Mouse (Mus musculus) 416B (cell line): ENCODE measurements around the gene Dusp10.
A peak's percentile ranks its signal among the peaks of the same experiment; 100 is the strongest.

ENCODE experiments used
- DNase-seq: peaks from one replicate; pipeline ENCODE4 v3.0.0; 2011; ENCODE audit warnings: low read depth

The Dusp10 gene

DNA sequence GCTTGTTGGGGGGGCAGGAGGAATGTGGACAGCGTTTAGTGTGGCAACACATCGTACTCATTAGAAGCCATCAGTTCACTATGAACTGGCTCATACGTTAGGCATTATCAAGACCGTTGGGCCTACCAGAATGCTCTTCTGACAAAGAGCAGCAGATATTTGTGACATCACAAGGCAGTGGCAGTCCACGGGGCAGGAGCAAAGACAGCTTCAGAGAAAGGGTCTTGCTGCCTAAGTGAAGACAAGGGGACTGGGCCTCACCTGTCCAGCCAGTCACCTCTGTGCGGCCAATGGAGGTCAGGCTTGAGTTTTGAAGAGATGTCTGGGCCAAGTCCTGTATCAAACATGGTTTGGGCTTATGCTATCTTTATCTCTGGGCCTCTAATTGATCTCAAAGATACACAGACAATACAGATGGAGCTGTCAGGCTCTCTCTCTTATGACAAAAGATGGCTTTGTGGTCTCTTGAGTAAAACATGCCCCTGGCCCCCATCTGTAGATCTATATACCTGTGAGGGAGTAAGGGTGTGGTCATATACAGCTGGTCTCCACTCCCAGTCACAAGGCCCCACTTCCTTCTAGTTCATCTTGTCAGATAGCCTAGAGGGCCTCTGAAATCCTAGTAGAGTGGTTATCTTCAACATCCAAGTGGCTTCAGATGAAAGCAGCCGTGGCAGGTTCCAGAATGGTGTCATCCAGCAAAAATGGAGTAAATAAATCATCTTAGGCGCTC is 17.1 kb downstream of the Dusp10 start:
- no peak for DNase-seq

DNA sequence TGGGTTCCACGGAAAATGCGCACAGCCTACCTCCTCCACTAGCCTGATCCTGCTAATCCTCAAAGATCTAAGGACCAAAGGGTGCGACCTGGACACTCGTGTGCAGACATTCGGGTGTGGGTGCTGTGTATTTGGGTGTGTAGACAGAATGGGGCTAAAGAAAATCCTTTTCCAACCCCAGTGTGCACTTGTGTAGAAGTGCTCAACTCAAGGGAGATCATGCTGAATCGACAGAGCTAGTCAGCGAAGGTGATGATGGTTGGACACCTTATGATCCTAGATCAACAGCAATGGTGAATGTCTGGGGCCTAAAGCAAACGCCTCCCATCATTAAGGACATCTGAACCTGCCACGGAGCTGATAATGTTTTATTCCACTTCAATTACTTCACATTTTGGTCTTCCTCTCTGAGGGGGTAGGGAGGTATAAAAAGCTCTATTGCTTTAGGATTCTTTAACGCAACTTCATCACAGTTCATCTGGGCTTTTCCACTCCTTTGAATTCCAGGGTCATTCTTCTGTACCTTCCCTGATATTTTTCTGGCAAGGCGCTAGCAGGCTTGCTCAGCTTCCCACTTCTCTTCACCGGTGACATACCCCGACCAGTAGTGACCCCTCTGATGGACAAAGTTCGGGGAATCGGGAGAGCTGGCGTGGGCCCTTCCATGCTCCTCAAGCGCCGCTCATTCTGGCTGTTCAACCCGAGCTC is 19.7 kb downstream of the Dusp10 start:
- DNase-seq: no peak

DNA sequence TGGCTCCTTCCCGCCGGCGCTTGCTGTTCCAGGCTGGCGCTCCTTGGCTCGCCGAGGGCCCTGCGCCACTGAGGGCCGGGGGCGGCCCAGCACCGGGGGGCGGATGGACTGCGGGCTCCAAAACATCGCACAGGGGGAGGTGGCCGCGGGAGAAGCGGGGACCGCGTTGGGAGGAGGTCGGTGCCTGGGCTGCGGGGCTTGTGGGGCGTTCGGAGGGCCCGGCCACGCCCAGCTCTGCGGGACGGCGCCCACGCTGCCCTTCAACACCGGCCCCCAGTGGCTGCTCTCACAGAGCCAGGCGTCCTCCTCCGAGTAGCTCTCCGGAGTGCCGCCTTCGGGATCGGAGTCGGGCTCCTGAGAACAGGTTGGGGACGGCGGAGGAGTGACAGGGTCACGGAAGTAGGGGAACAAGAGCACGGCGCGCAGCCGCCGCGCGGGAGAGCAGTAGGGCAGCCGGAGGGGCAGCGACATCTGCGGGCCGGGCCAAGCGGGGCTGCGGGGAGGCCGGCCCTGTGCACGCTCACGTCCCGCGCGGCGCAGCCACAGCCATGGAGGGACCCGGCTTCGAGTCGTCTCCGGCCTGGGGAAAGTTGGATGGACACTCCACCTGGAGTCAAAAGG is 20.4 kb downstream of the Dusp10 start:
- DNase-seq: no peak

DNA sequence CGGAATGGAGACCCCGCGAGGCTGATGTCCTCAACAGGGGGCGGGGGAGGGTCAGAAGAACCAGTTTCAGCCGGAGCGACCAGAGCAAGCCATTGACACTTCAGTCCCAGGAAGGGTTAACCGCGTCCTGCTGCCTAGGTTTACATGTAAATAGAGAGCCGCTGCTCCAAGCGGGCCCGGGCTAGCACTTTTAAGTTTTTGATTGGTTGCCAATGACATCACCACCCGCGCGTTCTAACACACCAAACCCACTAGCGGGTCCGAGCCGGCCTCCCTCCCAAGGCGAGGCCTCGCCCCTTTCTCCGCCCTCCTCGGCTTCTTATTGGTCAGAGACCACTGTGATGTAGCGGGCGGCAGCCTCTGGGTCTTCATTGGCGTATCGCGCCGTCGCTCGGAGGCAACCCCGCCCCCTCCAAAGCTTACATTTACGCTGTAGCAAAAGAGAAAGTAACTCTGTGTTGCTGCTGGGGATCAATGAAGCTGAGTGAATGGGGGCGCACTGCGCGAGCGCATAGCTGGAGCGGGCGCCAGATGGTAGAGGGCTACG is 21.0 kb downstream of the Dusp10 start, which contains the start of gene 1700056E22Rik:
Gene 1700056E22Rik (minus strand): TSS at position 291 of the 547 bp plus-strand sequence.
- peak; percentile 99 for DNase-seq

DNA sequence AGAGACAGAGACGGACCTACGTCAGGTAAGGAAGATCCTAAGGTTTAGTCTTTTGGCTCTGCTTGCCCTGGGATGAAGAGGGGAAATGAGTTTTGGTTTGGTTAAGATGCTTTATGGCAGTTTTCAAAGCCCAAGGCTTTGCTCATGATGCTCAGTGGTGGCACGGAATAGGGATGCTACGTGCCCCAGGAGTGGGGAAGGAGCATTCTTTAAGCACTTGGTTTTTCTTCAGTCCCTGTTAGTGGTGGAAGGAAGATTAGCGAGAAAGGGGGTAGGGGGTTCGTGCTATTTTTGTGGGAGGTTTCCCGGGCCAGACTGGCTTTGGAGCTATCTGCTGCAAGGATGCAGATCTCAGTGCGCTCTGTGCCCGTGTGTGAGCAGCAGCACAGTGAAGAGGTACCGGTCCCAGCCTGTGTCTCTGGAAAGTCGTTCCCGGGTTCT is 21.7 kb downstream of the Dusp10 start:
- DNase-seq: peak; percentile 49

DNA sequence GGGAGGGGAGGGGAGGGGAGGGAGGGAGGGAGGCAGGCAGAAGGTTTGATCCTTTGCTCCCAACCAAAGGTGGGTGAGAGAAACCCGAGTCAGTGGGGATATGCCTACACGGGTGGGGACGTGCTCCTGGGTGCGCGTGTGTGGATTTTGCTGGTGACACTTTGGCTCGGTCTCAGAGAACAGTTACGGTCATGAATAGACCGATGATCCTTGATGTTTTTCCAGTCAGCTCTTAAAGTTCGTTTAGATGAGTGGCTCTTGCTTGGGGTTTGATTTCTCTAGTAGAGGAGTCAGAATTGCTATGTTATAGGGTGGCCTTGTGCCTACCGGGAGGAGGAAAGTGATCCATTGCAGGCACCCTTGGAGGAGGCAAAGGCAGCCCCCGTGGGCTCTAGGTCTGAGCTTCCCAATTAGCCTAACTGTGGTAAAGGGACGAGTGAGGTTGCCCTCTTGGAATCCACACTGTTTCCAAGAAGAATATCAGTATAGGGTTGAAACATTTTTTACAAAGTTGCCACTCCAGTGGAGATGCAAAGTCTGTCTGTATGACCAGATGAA is 22.3 kb downstream of the Dusp10 start:
- DNase-seq: no peak

DNA sequence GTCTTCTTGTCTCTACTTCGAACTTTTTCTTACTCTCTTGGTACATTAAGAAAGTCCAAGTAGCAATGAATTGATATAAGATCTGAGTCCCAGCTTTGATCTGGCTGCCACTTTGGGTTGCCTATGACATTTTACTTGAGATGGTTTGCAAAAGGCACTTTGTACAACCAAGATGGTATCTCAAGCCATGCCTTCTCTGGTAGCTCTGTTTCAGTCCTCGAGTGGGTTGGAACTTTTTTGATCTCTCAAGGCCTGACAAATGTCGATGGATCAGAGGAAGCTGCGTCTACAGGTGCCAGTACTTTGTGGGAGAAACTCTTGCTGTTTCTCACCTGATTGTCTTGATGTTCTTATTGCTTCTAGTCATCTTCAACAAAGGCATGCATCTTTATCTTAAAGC is 24.7 kb downstream of the Dusp10 start:
- no peak for DNase-seq

DNA sequence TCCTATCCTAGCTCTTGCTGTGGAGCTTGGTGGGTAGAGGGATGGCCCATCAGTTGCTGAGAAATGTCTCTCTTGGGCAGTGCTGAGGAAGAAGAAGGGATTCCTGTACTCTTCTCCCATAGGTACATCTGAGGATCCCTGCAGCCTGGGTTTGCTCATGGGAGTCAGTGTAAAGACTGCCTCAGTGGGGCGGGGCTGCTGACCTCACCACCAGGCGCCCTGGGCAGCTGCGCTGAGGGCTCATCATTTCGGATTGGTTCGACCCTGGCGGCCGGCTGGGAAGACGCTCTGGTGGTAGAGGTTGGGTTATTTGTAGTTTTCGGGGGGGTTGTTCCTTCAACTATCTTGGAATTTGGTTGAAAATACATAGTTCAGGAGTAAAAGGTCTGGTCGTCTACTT is 26.2 kb downstream of the Dusp10 start:
- DNase-seq: no peak

DNA sequence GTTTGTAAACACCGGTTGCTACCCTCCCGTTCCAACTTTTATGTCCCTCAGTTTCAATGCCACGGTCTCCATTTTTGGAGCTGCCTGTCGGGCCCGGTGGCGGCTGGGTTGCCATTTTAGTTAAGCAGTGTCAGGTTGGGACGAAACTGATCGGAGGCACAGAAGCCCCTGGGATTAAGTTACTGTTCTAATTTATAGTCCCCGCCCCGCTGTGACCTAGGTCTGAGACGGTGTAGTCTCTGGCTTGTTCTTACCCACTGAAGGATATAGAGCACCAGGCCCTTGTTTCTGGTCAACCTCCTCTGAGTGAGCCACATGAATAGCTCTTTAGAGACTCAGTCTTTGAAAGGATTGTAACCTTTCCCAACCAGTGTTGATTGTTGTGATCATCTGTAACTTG is 27.1 kb downstream of the Dusp10 start:
- no peak for DNase-seq

DNA sequence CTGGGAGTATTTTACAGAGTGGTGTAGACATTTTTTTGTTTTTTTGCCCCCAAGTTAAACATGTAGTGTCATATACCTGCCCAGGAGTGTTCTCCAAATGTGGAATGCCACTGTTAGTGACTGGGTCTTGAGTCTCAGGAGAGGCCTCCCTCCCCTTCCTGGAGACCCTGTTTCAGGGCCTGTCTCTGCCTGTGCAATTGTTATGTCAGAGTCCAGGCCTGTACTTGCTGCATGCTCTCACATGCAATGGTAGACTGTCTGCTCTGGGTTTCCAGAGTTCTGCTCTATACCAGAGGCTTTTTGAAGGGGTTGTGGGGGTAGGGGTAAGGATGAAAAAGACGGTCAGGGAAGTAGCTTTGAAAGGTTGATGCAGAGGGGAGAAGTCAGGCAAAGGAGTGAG is 27.8 kb downstream of the Dusp10 start:
- DNase-seq: no peak

DNA sequence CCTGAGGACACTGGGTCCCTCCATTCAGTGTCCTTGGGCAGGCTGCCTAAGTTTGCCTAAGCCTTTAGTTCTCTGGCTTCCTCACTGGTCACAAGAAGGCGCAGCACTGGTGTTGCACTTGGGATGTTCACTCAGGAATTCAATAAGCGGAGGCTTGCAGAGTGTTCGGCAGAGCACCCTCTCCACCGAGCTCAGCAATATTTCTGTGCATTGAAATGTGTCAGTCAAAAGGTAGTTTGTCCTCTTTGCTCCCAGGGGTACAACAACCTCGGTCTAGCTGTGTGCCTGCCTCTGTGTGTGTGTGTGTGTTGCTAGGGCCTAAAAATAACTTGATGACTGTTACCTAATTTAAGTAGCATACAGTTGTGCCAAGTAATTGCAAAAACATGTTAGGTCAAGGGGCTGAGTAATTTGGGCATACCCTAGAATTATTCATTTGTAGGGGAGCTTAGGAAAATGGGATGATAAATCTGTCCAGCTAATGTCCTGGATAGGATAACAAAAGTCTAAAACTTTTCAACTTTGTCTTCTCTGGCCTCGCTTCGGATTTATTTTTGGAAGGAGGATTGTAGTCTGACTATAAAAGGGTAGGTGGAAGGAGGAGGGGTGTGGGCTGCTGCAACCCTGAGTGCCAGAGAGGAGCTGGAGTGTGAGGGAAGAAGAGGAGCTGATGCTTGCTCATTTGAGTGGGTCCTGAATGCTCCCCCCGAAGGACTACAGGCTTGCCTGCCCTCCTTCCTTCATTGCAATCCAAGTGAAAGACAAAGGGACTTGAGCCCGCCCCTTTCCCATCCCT is 28.9 kb downstream of the Dusp10 start:
- DNase-seq: no peak

DNA sequence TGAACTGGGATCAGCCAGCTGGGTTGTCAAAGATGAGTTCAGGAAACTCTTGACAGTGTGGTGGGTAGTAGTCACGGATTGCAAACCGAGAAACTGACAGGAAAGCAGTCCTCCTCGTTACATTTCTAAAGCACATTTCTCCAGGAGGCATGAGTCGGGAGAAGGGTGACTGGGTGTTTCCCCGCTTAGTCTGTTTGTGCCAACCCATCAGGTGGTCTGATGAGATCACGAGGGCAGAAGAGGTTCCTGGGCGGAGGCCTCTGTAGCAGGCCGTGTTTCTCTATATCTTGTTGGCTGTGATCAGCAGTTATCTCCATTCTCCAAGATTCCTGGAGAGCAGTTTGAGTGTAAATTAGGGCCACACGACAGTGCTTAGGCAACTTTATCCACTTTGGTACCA is 29.6 kb downstream of the Dusp10 start:
- DNase-seq: no peak

DNA sequence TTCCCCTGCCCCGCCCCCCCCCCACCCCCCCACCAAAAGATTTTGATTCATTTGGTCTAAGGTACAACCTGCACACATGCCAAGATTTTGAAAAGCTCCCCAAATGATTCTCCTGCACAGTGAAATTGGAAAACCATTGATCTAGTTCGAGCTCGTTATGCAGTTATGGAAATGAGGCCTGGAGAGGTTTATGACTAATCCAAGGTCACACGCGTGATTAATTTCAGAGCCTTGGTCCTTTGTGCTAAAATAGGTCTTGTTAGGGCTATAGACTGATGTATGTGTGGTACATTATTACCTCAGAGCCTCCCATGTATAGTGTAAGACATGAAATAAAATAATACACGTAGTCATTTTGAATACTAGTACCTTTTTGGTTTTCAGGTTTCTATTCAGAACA is 30.3 kb downstream of the Dusp10 start:
- DNase-seq: no peak

DNA sequence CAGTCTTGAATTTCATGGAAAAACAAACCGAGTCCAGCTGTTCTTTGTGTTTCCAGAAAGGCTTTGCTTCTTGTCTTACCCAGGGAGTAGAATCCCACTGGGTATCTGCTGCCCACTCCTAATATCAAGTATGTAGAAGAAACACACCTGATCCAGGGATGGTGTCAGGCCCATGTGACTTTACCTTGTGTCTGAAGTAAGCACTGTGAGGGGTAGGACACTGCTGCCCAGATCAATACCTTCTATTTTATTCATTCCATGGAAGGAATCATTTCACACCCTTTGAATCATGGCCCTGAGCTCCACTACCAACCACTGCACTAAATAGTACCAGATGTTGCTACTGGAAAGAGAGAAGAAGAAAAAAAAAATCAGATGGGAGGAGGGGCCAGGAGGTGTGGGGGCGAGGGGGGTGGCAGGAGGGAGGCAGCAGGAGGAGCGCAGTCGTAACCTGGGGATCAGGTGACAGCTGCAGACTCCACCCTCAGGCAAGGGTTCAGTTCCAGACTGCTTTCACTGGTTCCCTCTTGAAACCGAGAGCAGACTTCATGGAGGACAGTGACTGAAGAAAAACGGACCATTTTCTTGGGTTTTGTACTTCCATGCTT is 33.1 kb downstream of the Dusp10 start:
- DNase-seq: no peak

DNA sequence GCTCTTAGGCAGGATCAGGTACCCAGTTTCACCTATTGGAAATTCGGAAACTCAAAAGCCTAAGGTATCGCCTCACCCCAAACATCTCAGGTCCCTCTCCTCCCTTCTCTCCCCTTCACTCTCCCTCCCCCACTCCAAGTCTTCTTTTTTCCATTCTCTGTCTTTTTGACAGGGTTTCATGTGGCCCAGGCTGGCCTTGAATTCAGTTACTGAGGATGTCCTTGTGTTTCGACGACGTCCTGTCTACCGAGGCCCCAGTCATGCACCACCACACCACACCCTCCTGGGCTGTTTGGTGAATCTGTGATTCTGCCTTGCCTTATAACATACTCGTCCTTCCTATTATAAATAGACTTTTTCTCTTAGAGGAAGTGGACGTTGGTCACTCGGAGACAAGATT is 34.7 kb downstream of the Dusp10 start:
- DNase-seq: peak; percentile 37

DNA sequence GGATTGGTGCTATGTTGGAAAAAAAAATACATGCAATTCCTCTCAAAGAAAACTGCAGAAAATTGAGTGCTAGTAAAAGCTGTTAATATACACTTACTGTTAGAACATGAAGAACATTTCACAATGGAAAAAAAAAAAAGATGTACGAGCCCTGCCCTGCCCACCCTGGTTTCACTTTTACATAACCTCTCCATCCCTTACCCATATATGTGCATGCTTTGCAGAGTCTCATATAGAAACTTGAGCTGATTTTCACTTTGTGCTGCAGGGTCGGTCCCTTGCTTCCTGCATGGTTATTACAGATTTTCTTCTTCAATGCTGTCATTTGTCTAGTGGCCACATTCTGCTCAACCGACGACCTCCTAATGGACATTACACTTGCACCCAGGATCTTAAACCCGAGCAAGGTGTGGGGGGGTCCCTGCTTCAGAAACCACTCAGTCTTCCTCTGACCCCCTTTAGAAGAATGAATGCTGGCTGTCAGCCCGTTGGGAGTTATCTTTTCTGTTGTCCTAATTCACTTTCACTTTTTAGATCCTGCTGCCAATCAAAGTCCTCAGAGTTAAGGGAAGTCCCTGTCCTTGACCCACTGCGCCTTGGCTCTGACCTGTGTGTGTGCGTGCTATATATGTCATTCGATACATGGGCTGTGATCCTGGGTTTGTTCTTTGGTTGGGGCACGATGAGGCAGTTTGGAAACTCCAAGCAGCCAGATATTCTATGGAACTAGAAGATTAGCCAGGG is 35.7 kb downstream of the Dusp10 start:
- DNase-seq: peak; percentile 67

DNA sequence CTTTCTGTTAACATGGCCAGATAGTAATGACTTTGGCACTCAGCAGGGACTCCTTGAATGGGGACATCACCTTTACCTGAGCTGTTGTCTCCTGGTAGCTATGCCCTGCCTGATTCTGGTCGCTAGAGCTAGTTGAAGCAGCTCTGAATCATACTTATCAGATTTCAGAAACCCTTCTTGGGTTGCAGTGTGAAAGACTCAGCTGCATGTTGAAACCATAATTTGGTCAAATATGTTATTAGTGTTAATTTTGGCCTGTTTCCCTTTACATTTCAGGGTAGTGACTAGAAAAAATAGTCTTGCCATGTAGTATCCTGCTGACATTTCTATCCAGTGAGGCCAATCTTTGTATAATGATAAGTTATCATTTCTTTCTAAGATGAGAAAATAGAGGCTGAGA is 38.2 kb downstream of the Dusp10 start:
- no peak for DNase-seq

DNA sequence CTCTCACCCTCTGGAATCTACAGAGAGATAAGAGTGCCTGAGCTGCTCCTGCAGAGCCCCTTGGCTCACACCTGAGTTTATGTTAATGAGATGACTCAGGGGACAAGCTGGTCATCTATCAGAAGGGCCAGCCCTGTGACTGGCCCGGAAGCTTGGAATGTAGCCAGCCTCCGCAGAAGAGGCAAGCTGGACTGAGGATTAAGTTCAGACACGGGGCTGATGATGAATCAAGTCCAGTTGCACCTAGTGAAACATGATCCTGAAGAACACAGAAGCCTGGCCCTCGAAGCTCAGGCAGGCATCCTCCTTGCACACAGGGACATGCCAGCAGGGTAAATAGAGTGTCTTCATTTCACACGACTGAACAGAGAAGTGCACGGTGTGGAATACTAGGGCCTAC is 38.7 kb downstream of the Dusp10 start:
- DNase-seq: peak; percentile 71

DNA sequence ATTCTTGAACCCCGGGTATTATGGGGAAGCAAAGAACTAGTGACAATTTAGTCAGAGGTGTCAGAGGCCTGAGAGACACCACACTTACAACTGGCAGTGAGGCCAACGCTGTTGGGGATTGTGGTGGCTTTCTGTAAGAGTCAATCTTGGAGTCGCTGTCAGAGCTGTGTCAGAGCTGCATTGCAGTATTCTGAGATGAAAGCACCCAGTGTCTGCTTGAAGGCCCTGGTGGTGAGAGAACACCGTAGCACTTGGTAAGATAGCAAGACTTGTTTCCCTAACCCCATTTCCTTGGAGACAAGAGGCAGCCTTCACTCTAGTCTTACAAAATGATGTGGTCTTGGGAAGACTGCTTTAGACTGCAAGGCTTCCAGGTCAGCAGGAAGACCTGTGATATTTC is 39.2 kb downstream of the Dusp10 start:
- DNase-seq: no peak

DNA sequence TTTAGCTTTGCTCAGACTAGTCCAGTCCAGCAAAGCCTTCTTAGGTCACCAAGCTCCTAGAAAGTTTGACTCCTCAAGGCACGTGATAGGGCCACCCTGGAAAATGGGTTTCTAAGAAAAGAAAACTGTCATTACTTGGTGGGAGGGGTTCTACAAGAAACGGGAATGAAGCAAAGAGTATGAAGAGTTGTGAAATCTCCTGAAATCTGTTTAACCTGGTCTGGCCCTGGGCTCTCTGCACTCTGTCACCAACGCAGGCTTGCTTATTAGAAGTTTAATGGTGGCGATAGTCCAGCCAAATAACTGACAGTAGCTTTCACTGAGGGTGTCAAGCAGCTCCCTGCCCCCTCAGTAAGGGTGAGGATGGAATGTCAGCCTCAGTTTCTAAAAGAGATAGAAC is 40.0 kb downstream of the Dusp10 start:
- no peak for DNase-seq

DNA sequence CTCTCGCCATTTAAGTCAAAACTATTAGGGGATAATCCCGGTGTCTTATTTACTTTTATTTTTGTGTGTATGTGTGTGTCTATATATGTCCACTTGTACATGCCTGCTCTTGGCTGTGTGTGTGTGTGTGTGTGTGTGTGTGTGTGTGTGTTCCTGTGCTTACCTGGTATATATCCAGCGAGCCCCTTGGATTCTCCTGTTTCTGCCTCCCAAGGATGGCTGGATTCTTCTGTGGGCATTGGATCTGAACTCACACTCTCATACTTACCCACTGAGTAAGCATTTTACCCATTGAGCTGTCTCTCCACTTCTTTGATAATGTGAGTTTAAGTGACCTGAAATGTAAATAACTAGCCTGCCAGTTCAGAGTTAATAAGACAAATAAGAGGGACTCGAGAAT is 40.6 kb downstream of the Dusp10 start:
- DNase-seq: no peak
